Mouse (Mus musculus): ENCODE data around the gene Setmar. TPM values are rescaled to one million over a fixed set of nuclear protein-coding genes. Genes with fewer than 3 reads are reported as not detected.

The Setmar gene
- polyA plus RNA-seq, 1 experiment from 2014 or later, result 5.1 TPM

- Histone ChIP-seq H3K4me2 (no peak overlapping the region), H3K9me3 (no peaks in the 10 kb centered on the region), H3K4me3 (no peak overlapping the region), H3K36me3 (no peaks in the 10 kb centered on the region), H3K27me3 (no peaks in the 10 kb centered on the region), H3K27ac (replicated peaks) (no peak overlapping the region), H3K4me1 (replicated peaks) (no peaks in the 10 kb centered on the region), H3K9ac (no peak overlapping the region)
- no peak for ATAC-seq (ENCODE audit: low FRiP score, low read depth)
- WGBS, result 66% methylated on average over 1 of the region's 1 CpGs
These were observed 60.6 kb downstream of the Setmar start for GRCm38 (mm10) chr6:108125474-108125873.

DNA sequence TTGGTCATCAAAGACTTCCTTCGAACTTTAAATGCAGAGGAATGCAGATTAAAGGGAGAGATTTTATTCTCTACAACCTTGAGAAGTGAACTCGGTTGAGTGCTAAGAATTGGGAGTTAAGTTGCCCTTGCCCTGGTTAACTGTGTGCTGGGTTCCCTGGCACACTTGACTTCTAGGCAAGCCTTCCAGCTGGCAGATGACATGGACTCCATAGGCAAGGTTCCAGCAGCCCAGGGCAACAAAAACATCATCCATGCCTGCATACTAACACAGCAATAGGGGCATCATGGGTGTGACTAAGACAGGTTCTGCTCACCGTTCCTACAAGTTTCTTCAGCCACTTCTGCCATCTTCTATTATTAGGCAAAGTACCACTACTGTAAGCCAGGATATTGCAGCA lies 61.8 kb downstream of the Setmar start:
- 81% methylated on average over 3 of the region's 3 CpGs for WGBS
- H3K4me1 ChIP-seq (replicated peaks), result no peaks in the 10 kb centered on the region
- no peak overlapping the region for H3K9ac ChIP-seq
- no peaks in the 10 kb centered on the region for H3K36me3 ChIP-seq
- H3K9me3 ChIP-seq, result no peaks in the 10 kb centered on the region
- H3K27ac ChIP-seq (replicated peaks), result no peak overlapping the region
- ATAC-seq (ENCODE audit: low FRiP score, low read depth), result no peak
- no peaks in the 10 kb centered on the region for H3K27me3 ChIP-seq
- no peak overlapping the region for H3K4me3 ChIP-seq
- no peak overlapping the region for H3K4me2 ChIP-seq

Other genes starting within 250 kb of the Setmar start
- gene Sumf1, start 120.5 kb downstream of the Setmar start, polyA plus RNA-seq (2015; fragmentation: Nextera tagmentation; extraction: Ambion mirVana), result 11.9 and 12.8 TPM in 2 replicates
- gene Itpr1, start 148.1 kb downstream of the Setmar start, polyA plus RNA-seq (2015; fragmentation: Nextera tagmentation; extraction: Ambion mirVana), result 5.0 and 6.1 TPM in 2 replicates

Measured in hindbrain, embryonic 15.5 days (tissue).